In the genomic region with DNA sequence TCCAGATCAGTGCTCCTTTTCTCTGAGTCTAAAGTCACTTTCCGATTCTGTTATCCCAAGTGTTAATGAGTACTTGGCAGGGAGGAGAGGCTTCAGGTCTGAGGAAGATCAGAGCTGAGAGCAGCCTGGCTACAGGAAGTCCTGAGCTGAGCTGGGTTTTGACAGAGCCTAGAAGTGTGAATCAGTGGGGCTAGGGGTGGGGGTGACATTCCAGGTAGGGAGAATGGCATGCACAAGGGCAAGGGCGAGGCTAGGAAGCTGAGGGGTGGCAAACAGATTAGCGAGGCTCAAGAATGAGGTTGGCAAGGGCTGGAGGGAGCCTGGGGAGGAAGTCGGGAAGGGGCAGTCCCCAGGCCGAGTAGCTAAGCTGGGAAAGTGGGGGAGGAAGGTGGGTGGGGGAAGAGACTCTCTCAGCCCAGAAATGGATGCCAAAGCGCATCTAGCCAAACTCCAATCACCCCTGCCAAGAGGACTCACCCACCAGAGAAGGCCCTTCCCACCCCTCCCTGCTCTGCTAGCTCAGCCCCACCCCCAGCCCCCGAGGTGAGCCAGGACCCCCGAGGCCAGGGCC, we compare ENCODE assay signal across 8 mouse cellular contexts. TPM values are rescaled to one million over a fixed set of nuclear protein-coding genes. Genes with fewer than 3 reads are reported as not detected.
DNase-seq lines count a peak whose midpoint lies in the region; ATAC-seq and TF ChIP-seq lines count a peak whose summit lies in the region.

No protein-coding gene starts in this region.

- TF ChIP-seq POLR2A in liver, adult 2 months (IDR thresholded peaks at IDR 0.05; ENCODE audit: extremely low read depth, insufficient read depth, low read length) = no peak

- H3K9ac ChIP-seq in liver, adult 2 months (ENCODE audit: low read depth, low read length) = no peak overlapping the region
- no peak overlapping the region for H3K9ac ChIP-seq in liver, embryonic 11.5 days (ENCODE audit: low read depth, low read length)
- H3K9ac ChIP-seq in heart, embryonic 16.5 days (ENCODE audit: low read length) = peak overlapping the region; percentile 31

- H3K79me2 ChIP-seq in liver, adult 2 months (ENCODE audit: control insufficient read depth, insufficient read depth, low read length) = no peaks in the 10 kb centered on the region

- no peaks in the 10 kb centered on the region for H3K36me3 ChIP-seq in liver, adult 2 months (ENCODE audit: control insufficient read depth, insufficient read depth, low read length)
- H3K36me3 ChIP-seq in liver, embryonic 11.5 days (ENCODE audit: control insufficient read depth, insufficient read depth, low read length) = no peaks in the 10 kb centered on the region
- no peaks in the 10 kb centered on the region for H3K36me3 ChIP-seq in heart, embryonic 16.5 days (ENCODE audit: control insufficient read depth, insufficient read depth)

- 22% methylated on average over 8 of the region's 8 CpGs for WGBS in liver, adult 2 months
- 18% methylated on average over 8 of the region's 8 CpGs for WGBS in liver, embryonic 11.5 days
- WGBS in heart, embryonic 16.5 days = 12% methylated on average over 8 of the region's 8 CpGs

- DNase-seq in liver, adult 2 months (ENCODE audit: extremely low read depth, low read depth, low spot score) = no peak
- DNase-seq in liver, embryonic 11.5 days (ENCODE audit: low spot score) = no peak
- peak; percentile 84 for DNase-seq in lung, postnatal 10 days
- no peak for DNase-seq in layer of hippocampus, postnatal 36 days
- no peak for DNase-seq in frontal cortex, postnatal 25 days (ENCODE audit: low spot score in 2 of 2)
- DNase-seq in cerebellum, adult 8-10 months = no peak

- TF ChIP-seq CTCF in liver, adult 2 months (IDR thresholded peaks at IDR 0.05; ENCODE audit: low read depth, low read length) = no peak

- H3K4me1 ChIP-seq in liver, adult 2 months (ENCODE audit: control insufficient read depth, insufficient read depth, low read length) = peaks cover 8% of the 10 kb centered on the region
- H3K4me1 ChIP-seq in liver, embryonic 11.5 days (replicated peaks; ENCODE audit: control insufficient read depth, insufficient read depth, low read length) = peaks cover 48% of the 10 kb centered on the region
- peaks cover 47% of the 10 kb centered on the region for H3K4me1 ChIP-seq in heart, embryonic 16.5 days (ENCODE audit: control insufficient read depth, insufficient read depth, low read length)

- no peak overlapping the region for H3K4me3 ChIP-seq in liver, adult 2 months (ENCODE audit: insufficient read depth, low read depth, low read length)
- no peak overlapping the region for H3K4me3 ChIP-seq in liver, embryonic 11.5 days (ENCODE audit: low read depth, low read length)
- no peak overlapping the region for H3K4me3 ChIP-seq in heart, embryonic 16.5 days (ENCODE audit: low read length)

- H3K9me3 ChIP-seq in liver, embryonic 11.5 days (ENCODE audit: control insufficient read depth, low read length) = no peaks in the 10 kb centered on the region
- H3K9me3 ChIP-seq in heart, embryonic 16.5 days (replicated peaks; ENCODE audit: control insufficient read depth, low read length) = no peaks in the 10 kb centered on the region

- no peak for ATAC-seq in liver, embryonic 11.5 days (replicated peaks; ENCODE audit: low FRiP score)
- peak; percentile 41 for ATAC-seq in activated CD4-positive, CD25-positive, alpha-beta regulatory T cell, adult 4 months
- ATAC-seq in heart, embryonic 16.5 days (replicated peaks; ENCODE audit: extremely low read depth, insufficient read depth, low FRiP score) = 0 out of 2 replicates have a peak, but pooled peaks have one; percentile 14

- 0 out of 2 replicates have a peak overlapping the region, but pooled peaks have one; percentile 2 for H3K27ac ChIP-seq in liver, adult 2 months (replicated peaks; ENCODE audit: insufficient read depth, low read depth, low read length)
- no peak overlapping the region for H3K27ac ChIP-seq in liver, embryonic 11.5 days (ENCODE audit: low read depth, low read length)
- peak overlapping the region; percentile 79 for H3K27ac ChIP-seq in heart, embryonic 16.5 days (ENCODE audit: low read length)

- H3K4me2 ChIP-seq in liver, embryonic 11.5 days = no peak overlapping the region
- peak overlapping the region; percentile 27; the same call in 1 of the 2 replicates for H3K4me2 ChIP-seq in heart, embryonic 16.5 days (ENCODE audit: low read depth, low read length)

- H3K27me3 ChIP-seq in liver, adult 2 months (ENCODE audit: control insufficient read depth, insufficient read depth, low read length) = no peaks in the 10 kb centered on the region
- H3K27me3 ChIP-seq in liver, embryonic 11.5 days (replicated peaks; ENCODE audit: control insufficient read depth, insufficient read depth, low read length) = no peaks in the 10 kb centered on the region
- H3K27me3 ChIP-seq in heart, embryonic 16.5 days (ENCODE audit: control insufficient read depth, insufficient read depth, low read length) = no peaks in the 10 kb centered on the region

RNA-seq across cellular contexts. Expression of a gene that starts 6.7 kb away (rescaled TPM):
- 2.5 and 3.4 TPM in 2 replicates for total RNA-seq in liver, adult 2 months (2014; rRNA removed)
- 5.9 and 9.5 TPM in 2 replicates for polyA plus RNA-seq in liver, adult 2 months (2012; rRNA removed)
- 28.1 and 33.5 TPM in 2 replicates for polyA plus RNA-seq in liver, embryonic 11.5 days (2014; fragmentation: Nextera tagmentation; extraction: Ambion mirVana)
- 10 to 100 TPM; 58.8 to 69.5 TPM for polyA plus RNA-seq in activated CD4-positive, CD25-positive, alpha-beta regulatory T cell, adult 4 months (2017; shearing (Covaris generic))
- polyA plus RNA-seq in heart, embryonic 16.5 days (2015; fragmentation: Nextera tagmentation; extraction: Ambion mirVana) = 30.9 and 31.7 TPM in 2 replicates
- 10 to 100 TPM; 21.3 to 25.0 TPM for total RNA-seq in layer of hippocampus, postnatal 36 days (2021)

RNA-seq across cellular contexts. Expression of a gene that starts 59.3 kb away (rescaled TPM):
- 15.2 and 21.1 TPM in 2 replicates for total RNA-seq in liver, adult 2 months (2014; rRNA removed)
- 54.9 and 58.6 TPM in 2 replicates for polyA plus RNA-seq in liver, adult 2 months (2012; rRNA removed)
- 55.0 and 62.1 TPM in 2 replicates for polyA plus RNA-seq in liver, embryonic 11.5 days (2014; fragmentation: Nextera tagmentation; extraction: Ambion mirVana)
- 10 to 100 TPM; 23.6 to 29.0 TPM for polyA plus RNA-seq in activated CD4-positive, CD25-positive, alpha-beta regulatory T cell, adult 4 months (2017; shearing (Covaris generic))
- 71.0 and 76.0 TPM in 2 replicates for polyA plus RNA-seq in heart, embryonic 16.5 days (2015; fragmentation: Nextera tagmentation; extraction: Ambion mirVana)
- total RNA-seq in layer of hippocampus, postnatal 36 days (2021) = 100 to 1,000 TPM; 133 to 137 TPM
